Mouse (Mus musculus) macrophage (primary cell): Measurements from ENCODE around the gene Proca1. TPM values are rescaled to one million over a fixed set of nuclear protein-coding genes. Genes with fewer than 3 reads are reported as not detected.
A peak's percentile ranks its signal among the peaks of the same experiment; 100 is the strongest.

Experiments used
- H3K27ac ChIP-seq: fragments of 350-480 bp; formaldehyde crosslinking; 2 replicates; pipeline ENCODE4 v1.9.0; 2021
- H3K36me3 ChIP-seq: fragments of 350-480 bp; formaldehyde crosslinking; 2 replicates; pipeline ENCODE4 v1.9.0; 2021; ENCODE audit errors: inconsistent target
- H3K4me3 ChIP-seq: fragments of 350-480 bp; formaldehyde crosslinking; 2 replicates; pipeline ENCODE4 v1.9.0; 2021; ENCODE audit errors: inconsistent target
- H3K79me2 ChIP-seq: fragments of 350-480 bp; formaldehyde crosslinking; 2 replicates; pipeline ENCODE4 v1.9.0; 2021; ENCODE audit errors: inconsistent target
- WGBS: methylation state at CpG from one replicate; pipeline ENCODE4 v1.1.7; 2026; ENCODE audit warnings: inconsistent platforms; ENCODE audit not compliant: missing documents; 5-methylcytosine and 5-hydroxymethylcytosine counted together
- polyA plus RNA-seq: library from polyadenylated mRNA; stranded (reverse); fragments of 250-400 nt; gene quantifications from 3 replicates; pipeline ENCODE4 v1.2.4, GENCODE M21; 2018; ENCODE audit warnings: inconsistent platforms

The Proca1 gene
- polyA plus RNA-seq, 1 experiment from 2014 or later, result 0.43 TPM

- H3K4me3 ChIP-seq, result no peak overlapping the region
- whole genome bisulfite sequencing, result 37% methylated on average over 4 of the region's 4 CpGs
- no peaks in the 10 kb centered on the region for H3K36me3 ChIP-seq
- H3K79me2 ChIP-seq, result no peaks in the 10 kb centered on the region
- no peak overlapping the region for H3K27ac ChIP-seq
These were observed 31.2 kb upstream of the Proca1 start for GRCm38 (mm10) chr11:78161968-78162367.

GRCm38 (mm10) chr11:78162504-78162903, 30.7 kb upstream of the Proca1 start:
- WGBS, result 86% methylated on average over 6 of the region's 6 CpGs
- Histone ChIP-seq H3K4me3 (no peak overlapping the region), H3K36me3 (no peaks in the 10 kb centered on the region), H3K27ac (no peak overlapping the region), H3K79me2 (no peaks in the 10 kb centered on the region)

DNA sequence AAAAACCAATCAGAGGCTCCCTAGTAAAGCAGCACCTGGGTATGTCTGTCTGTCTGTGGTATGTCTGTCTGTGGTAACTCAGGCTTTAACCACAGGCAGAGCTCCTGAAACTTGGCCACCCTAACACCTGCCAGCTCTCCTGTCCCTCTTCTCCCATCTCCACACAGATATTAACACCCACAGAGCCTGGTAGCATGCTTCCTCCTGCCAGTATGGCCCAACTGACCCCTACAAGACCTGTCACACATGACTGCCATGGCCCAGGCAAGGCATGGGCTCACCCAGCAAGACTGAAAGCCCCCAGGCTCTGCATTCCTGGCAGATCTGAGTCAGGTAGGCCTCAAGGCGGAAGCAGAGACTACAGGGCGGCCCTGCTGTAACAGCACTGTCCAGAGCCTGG, 30.1 kb upstream of the Proca1 start:
- 77% methylated on average over 2 of the region's 2 CpGs for WGBS
- H3K27ac ChIP-seq, result no peak overlapping the region
- no peak overlapping the region for H3K4me3 ChIP-seq
- H3K79me2 ChIP-seq, result no peaks in the 10 kb centered on the region
- no peaks in the 10 kb centered on the region for H3K36me3 ChIP-seq

DNA sequence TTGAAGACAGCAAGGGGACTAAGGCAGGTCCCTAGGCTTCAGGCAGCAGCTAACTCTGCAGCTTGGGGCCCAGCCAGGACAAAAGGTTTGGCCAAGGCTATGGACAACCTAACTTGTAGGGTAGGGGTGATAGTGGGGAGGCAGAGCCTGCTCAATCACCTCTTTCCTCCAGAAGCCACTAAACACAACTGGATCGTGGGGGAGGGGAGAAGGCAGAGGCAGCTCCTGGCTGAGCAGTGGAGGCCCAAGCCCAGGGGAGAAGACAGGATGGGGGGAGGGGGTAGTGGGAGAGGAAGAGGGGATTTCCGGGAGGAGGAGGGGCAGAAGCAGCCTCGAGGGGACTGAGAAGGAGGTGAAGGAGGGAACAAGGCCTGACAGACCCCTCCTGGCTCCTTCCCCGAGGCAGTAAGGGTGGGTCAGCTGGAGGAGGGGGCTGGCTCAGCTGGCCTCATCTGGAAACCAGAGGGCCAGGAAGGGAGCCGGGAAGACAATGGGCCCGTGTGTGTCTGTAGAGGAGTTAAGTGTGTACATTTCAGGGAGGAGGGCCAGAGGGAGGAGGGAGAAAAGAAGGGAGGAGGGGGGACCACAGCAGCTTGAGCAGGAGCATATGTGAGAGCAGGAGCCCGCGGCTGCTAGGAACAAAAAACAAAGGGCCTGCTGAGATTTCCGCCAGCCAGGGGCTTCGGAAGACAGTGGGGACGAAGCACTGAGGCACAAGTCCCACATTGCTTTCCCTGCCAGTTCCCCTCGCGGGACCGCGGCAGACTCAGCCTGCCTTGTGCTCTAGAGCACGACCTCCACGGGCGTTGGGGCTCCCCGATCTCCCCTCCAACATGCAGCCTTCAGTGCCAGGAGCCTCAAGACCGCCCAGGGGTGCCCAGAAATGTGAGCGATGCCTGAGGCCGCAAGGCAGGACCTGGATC, 29.2 kb upstream of the Proca1 start:
- no peaks in the 10 kb centered on the region for H3K79me2 ChIP-seq
- no peak overlapping the region for H3K4me3 ChIP-seq
- no peaks in the 10 kb centered on the region for H3K36me3 ChIP-seq
- 15% methylated on average over 22 of the region's 22 CpGs for WGBS
- H3K27ac ChIP-seq, result no peak overlapping the region

GRCm38 (mm10) chr11:78164604-78164923, 28.6 kb upstream of the Proca1 start:
- 8% methylated on average over 14 of the region's 14 CpGs for WGBS
- H3K4me3 ChIP-seq, result no peak overlapping the region
- no peak overlapping the region for H3K27ac ChIP-seq
- H3K36me3 ChIP-seq, result no peaks in the 10 kb centered on the region
- no peaks in the 10 kb centered on the region for H3K79me2 ChIP-seq

- WGBS, result 1% methylated on average over 75 of the region's 78 CpGs
- Histone ChIP-seq H3K79me2 (no peaks in the 10 kb centered on the region), H3K4me3 (peak within 1 kb of the TSS; percentile 22; the same call in 1 of the 2 replicates), H3K27ac (no peak within 1 kb of the TSS), H3K36me3 (no peaks in the 10 kb centered on the region)
These were observed 28.1 kb upstream of the Proca1 start, which contains the start of gene Traf4 for GRCm38 (mm10) chr11:78164924-78165760. TSS of gene Traf4 (minus strand) at chr11:78165589.

DNA sequence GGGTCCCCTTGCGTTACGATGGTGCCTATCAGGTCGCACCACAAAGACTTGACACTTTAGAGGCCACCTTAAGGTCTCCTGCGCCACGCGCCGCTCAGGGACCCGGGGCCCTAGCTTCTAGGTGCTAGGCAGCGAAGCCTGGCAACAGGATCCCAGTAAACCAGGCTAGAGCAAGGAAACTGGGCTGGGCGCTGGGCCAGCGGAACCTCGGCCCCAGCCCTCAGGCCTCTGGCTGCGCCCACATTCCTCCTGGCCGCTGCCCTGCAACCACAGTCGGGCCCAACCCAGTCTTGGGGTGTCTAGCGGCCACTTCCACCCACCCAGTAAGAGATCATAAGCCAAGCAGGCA, 27.5 kb upstream of the Proca1 start:
- 11% methylated on average over 16 of the region's 16 CpGs for WGBS

GRCm38 (mm10) chr11:78166161-78166560, 27.0 kb upstream of the Proca1 start:
- Histone ChIP-seq H3K4me3 (no peak overlapping the region), H3K36me3 (no peaks in the 10 kb centered on the region), H3K27ac (no peak overlapping the region), H3K79me2 (no peaks in the 10 kb centered on the region)
- WGBS, result 90% methylated on average over 3 of the region's 4 CpGs

More for the DNA sequence above, 27.5 kb upstream of the Proca1 start:
- H3K36me3 ChIP-seq, result no peaks in the 10 kb centered on the region
- peak overlapping the region; percentile 22; the same call in 1 of the 2 replicates for H3K4me3 ChIP-seq
- H3K27ac ChIP-seq, result no peak overlapping the region
- no peaks in the 10 kb centered on the region for H3K79me2 ChIP-seq

- Histone ChIP-seq H3K4me3 (no peak overlapping the region), H3K79me2 (no peaks in the 10 kb centered on the region), H3K36me3 (no peaks in the 10 kb centered on the region), H3K27ac (no peak overlapping the region)
- WGBS, result 89% methylated on average over 6 of the region's 6 CpGs
These were observed 26.6 kb upstream of the Proca1 start for GRCm38 (mm10) chr11:78166640-78167039.

DNA sequence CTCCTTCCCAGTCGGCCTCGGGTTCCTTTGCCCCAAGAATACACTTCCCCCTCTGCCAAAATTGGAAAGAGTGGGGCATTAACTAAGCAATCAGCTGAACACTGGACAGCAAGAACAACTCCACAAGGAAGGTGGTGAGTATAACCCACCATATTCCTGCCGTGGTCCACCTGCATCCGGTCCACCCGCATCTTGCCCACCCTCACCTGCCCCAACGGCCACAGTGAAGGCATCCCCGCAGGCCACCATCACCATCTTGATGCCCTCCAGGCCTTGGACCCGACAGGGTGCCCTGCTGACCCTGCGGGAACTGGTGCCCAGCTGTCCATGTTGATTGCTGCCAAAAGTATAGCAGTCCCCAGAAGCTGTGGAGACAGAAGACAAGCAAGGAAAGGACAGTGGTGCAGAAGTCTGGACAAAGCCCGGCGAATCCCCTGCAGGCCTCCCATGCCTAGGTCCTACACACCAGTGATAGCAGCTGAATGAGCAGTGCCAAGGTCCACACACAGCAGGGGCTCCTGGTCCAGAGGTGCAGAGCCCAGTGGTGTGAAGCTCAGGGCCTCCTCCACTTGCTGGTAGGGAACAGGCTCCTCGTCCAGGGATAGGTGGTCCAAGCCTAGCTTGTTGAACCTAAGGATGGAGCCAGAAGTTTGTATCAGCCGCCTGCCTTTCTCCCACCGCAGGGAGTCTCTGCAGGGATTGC, 25.8 kb upstream of the Proca1 start:
- Histone ChIP-seq H3K4me3 (no peak overlapping the region), H3K27ac (no peak overlapping the region), H3K36me3 (no peaks in the 10 kb centered on the region), H3K79me2 (no peaks in the 10 kb centered on the region)
- WGBS, result 95% methylated on average over 14 of the region's 14 CpGs

DNA sequence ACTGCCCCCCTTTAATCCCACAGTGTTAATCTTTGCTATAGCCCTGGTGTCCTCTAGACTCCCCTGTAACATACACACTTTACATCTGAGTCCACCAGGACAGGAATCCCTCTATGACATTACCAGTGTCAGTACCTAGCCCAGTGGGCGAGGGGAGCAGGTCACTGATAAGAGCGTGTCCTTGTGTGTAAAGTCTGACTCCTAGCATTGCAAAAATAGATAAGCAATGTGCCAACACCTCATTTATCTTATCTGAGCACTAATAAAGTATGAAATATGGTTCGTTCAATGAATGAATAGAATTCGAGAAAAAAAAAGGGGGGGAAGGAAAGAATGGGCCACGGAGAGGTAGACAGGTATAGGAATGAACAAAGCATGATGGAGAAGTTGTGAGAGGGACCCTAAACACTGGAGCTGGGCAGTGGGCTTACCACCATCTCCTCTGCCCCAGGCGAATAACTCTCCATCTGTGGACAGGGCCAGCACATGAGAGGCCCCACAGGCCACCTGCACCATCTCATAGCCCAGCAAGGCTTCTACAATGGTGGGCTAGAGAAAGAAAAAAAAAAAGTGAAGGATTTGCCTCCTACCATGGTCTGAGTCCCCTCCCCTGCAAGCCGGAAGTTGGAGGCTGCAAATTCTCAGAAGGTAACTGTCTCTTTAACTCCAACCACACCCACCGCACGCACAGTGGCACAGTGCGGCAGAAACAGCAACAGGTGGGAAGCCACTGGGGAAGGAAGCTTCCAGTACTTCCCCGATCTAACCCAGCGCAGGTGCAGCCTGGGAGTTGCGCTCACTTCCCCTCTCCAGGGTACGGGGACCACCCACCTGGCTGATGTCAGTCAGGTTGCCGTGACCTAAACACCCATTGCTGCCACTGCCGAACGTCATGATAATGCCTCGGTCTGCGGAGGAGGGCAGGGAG, 24.4 kb upstream of the Proca1 start:
- H3K4me3 ChIP-seq, result no peak overlapping the region
- no peaks in the 10 kb centered on the region for H3K79me2 ChIP-seq
- no peak overlapping the region for H3K27ac ChIP-seq
- 28% methylated on average over 16 of the region's 19 CpGs for WGBS
- no peaks in the 10 kb centered on the region for H3K36me3 ChIP-seq

DNA sequence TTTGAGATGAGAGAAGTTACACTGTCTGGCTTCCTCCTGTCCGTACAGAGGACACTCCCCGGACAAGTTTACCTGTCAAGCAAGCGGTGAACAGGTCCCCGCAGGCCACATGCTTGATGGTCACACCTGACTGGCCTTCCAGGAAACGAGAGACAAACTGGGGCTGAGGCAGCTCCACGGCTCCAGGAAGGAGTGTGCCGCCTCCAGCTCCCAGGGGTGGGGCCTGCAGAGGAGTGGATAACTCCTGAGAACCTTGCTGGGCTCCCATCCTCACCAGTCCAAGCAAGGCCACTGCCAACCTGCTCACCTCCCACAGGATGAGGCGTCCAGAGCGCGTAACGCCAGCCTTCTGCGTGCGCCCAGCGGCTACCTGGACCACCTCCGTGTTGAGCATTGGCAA, 22.9 kb upstream of the Proca1 start:
- Histone ChIP-seq H3K36me3 (no peaks in the 10 kb centered on the region), H3K27ac (no peak overlapping the region), H3K79me2 (no peaks in the 10 kb centered on the region), H3K4me3 (no peak overlapping the region)
- WGBS, result 96% methylated on average over 15 of the region's 15 CpGs

DNA sequence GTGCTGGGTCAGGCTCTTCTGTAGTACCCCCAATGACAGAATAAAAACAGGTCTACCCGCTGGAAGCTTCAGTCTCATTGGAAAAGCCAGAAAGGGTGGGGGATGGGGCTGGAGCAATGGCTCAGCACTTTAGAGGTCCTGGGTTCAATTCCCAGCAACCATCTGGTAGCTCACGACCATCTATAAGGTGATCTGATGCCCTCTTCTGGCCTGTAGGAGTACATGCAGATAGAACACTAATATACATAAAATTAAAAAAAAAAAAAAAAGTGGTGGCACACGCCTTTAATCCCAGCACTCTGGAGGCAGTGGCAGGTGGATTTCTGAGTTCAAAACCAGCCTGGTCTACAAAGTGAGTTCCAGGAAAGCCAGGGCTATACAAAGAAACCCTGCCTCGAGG, 21.9 kb upstream of the Proca1 start:
- Histone ChIP-seq H3K4me3 (no peak overlapping the region), H3K36me3 (no peaks in the 10 kb centered on the region), H3K79me2 (no peaks in the 10 kb centered on the region), H3K27ac (no peak overlapping the region)
- 84% methylated on average over 4 of the region's 4 CpGs for WGBS
